In the genomic region with DNA sequence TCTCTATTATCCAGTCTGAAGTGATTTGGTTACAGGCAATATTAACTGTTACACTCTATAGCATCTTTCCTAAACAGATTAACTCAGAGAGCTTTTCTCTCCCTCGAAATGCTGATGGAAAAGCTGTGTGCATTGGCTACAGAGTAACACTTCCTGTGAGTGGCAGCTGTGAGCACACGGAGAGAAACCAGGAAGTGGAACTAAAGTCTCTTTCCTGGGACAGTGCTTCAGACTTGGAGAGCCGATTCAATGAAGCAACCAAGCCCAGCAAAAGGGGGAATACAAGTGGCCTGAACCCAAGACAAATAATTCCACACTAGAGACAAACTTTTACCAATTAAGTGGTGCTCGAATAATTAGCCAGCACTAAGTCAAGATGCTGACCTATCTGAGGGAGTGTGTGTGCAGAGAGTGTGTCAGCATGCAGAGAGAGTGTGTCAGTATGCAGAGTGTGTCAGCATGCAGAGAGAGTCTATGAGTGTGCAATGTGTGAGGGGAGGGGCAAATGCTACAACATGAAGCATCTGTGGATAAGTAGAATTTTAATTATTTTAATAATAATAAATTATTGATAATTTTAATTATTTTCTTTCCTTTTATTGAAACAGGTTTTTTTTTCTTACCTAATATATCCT, we compare ENCODE assay signal across 12 mouse cellular contexts.
DNase-seq lines count a peak whose midpoint lies in the region; ATAC-seq lines count a peak whose summit lies in the region.
"Had no signal": no experiment of that assay in that cellular context is flagged by ENCODE, and none has a peak within 500 bp of the region (broad histone marks: within the 10 kb centered on the region; RNA-seq: fewer than 3 reads in every experiment).

No protein-coding gene starts in this region.

- H3K27me3 ChIP-seq in heart, embryonic 16.5 days (ENCODE audit: control insufficient read depth, insufficient read depth, low read length): no peaks in the 10 kb centered on the region
- no peaks in the 10 kb centered on the region for H3K27me3 ChIP-seq in embryonic facial prominence, embryonic 10.5 days (replicated peaks; ENCODE audit: low read depth, poor library complexity, severe bottlenecking)
- H3K27me3 ChIP-seq: liver, embryonic 15.5 days had no signal

- 34% methylated on average over 4 of the region's 4 CpGs for WGBS in heart, embryonic 16.5 days
- 53% methylated on average over 4 of the region's 4 CpGs for WGBS in embryonic facial prominence, embryonic 10.5 days

- no peak overlapping the region for H3K4me3 ChIP-seq in heart, embryonic 16.5 days (ENCODE audit: low read length)
- no peak overlapping the region for H3K4me3 ChIP-seq in embryonic facial prominence, embryonic 10.5 days
- H3K4me3 ChIP-seq: liver, embryonic 15.5 days had no signal

- no peak for DNase-seq in heart, postnatal 36 days
- DNase-seq in 416B (ENCODE audit: low read depth): peak; percentile 63
- DNase-seq in embryonic facial prominence, embryonic 10.5 days (ENCODE audit: low spot score): no peak
- peak; percentile 29 for DNase-seq in lung, postnatal 36 days
- no peak for DNase-seq in left cerebral cortex, postnatal 10 days (ENCODE audit: extremely low spot score in 1 of 2, low spot score in 2 of 2)
- no peak for DNase-seq in right cerebral cortex, postnatal 4 days
- DNase-seq in adrenal gland, postnatal 14 days: no peak
- DNase-seq: cerebellum, adult 11 months; kidney, adult 9 months; right cerebral cortex, postnatal 14 days had no signal

- peaks cover 10% of the 10 kb centered on the region for H3K4me1 ChIP-seq in heart, embryonic 16.5 days (ENCODE audit: control insufficient read depth, insufficient read depth, low read length)
- H3K4me1 ChIP-seq in embryonic facial prominence, embryonic 10.5 days: peaks cover 7% of the 10 kb centered on the region; the same call in 1 of the 2 replicates
- H3K4me1 ChIP-seq: liver, embryonic 15.5 days had no signal

- H3K27ac ChIP-seq in heart, embryonic 16.5 days (ENCODE audit: low read length): peak overlapping the region; percentile 9; the same call in 1 of the 2 replicates
- 0 out of 2 replicates have a peak overlapping the region, but pooled peaks have one; percentile 14 for H3K27ac ChIP-seq in embryonic facial prominence, embryonic 10.5 days (replicated peaks)
- H3K27ac ChIP-seq: liver, embryonic 15.5 days had no signal

- intact Hi-C loops in heart, postnatal 36 days (cut with DNase I): no loop called here
- intact Hi-C loops in left cerebral cortex, postnatal 10 days (cut with DNase I): no loop called here

- H3K9me3 ChIP-seq in heart, embryonic 16.5 days (replicated peaks; ENCODE audit: control insufficient read depth, low read length): peaks cover 3% of the 10 kb centered on the region; the same call in 1 of the 2 replicates
- H3K9me3 ChIP-seq in embryonic facial prominence, embryonic 10.5 days: 0 out of 2 replicates have a peak, but pooled peaks cover 5% of the 10 kb centered on the region
- H3K9me3 ChIP-seq: liver, embryonic 15.5 days had no signal

- no peak overlapping the region for H3K9ac ChIP-seq in heart, embryonic 16.5 days (ENCODE audit: low read length)
- H3K9ac ChIP-seq: liver, embryonic 15.5 days had no signal

- H3K36me3 ChIP-seq in heart, embryonic 16.5 days (ENCODE audit: control insufficient read depth, insufficient read depth): no peaks in the 10 kb centered on the region
- no peaks in the 10 kb centered on the region for H3K36me3 ChIP-seq in embryonic facial prominence, embryonic 10.5 days (replicated peaks)
- H3K36me3 ChIP-seq: liver, embryonic 15.5 days had no signal

- H3K4me2 ChIP-seq in heart, embryonic 16.5 days (ENCODE audit: low read depth, low read length): no peak overlapping the region
- H3K4me2 ChIP-seq: liver, embryonic 15.5 days had no signal

- ATAC-seq in heart, embryonic 16.5 days (replicated peaks; ENCODE audit: extremely low read depth, insufficient read depth, low FRiP score): no peak

Comparison
In these comparisons a context has a peak if more than half of its experiments do, and no peak if none do; other contexts are left out.
1. DNase-seq: peak in 416B (single experiment) and lung, postnatal 36 days (single experiment); none in heart, postnatal 36 days (0 of 2), embryonic facial prominence, embryonic 10.5 days (single experiment), left cerebral cortex, postnatal 10 days (0 of 2), right cerebral cortex, postnatal 4 days (single experiment) and adrenal gland, postnatal 14 days (single experiment).